Mouse (Mus musculus) thymus, postnatal 4 days (tissue): ENCODE data around the gene Ctf2.

Experiments used
- DNase-seq: peaks from one replicate; pipeline ENCODE4 v3.0.0; 2021

The Ctf2 gene

DNA sequence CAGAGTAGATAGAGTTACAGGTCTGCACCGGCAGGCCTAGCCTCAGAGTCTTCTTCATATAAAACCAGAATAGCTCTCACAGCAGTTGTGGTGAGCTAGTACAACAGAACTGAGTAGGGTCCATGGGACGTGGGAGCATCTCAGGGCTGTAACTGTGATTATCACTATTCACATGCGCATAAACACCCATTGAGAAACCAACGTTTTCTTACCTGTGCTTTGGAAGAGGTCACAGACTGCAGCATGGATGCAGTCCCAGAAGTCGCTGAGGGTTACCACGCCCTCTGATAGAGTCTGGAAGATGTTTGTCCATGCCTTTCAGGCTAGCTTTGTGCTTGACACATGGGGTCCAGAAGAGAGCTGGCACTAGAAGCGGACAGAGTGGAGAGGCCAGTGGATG is 21.8 kb upstream of the Ctf2 start:
- no peak for DNase-seq

DNA sequence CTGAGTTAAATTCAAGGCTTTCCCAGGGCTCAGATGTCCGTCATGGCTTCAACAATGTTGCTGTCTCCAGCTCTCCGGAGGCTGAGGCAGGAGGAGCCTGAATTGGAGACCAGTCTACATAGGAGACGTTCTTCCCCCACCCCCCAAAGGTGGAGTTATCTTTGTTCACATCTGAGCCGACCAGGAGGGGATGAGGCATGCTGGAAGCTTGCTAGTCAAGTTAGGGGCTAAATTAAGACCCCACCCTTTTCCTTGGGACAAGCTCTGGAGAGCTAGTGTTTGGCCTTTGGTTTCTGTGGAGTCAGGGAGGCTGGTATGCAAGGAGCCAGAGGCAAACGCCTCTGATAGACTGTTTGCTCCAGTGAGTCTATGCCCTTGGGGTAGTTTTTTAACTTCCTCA is 21.2 kb upstream of the Ctf2 start:
- no peak for DNase-seq

DNA sequence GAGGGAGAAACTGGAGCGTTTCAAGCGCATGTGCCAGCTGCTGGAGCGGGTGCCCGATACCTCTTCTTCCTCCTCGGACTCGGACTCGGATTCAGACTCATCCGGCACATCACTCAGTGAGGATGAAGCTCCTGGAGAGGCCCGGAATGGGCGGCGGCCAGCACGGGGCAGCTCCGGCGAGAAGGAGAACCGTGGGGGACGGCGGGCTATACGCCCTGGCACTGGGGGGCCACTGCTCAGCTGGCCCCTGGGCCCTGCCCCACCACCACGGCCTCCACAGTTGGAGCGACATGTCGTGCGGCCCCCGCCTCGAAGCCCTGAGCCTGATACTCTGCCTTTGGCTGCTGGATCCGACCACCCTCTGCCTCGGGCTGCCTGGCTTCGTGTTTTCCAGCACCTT is 20.1 kb upstream of the Ctf2 start:
- no peak for DNase-seq

DNA sequence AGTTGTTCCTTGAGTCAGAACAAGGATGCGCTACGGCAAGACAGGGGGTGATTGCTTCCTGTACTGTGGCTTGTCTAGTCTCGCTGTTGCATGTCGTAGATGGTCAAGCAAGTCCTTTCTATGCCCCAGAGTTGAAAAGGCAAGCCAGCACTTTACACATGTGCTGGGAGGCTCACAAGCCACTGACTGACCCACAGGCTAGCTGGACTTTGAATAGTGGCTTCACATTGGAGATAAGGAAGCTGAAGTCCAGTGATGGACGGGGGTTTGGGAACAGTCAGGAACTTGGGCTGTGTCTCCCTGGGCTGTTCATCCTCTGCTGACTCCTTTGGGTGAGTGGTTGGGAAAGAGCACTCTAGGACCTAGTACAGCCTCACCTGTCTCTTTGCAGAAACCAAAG is 19.7 kb upstream of the Ctf2 start:
- no peak for DNase-seq

DNA sequence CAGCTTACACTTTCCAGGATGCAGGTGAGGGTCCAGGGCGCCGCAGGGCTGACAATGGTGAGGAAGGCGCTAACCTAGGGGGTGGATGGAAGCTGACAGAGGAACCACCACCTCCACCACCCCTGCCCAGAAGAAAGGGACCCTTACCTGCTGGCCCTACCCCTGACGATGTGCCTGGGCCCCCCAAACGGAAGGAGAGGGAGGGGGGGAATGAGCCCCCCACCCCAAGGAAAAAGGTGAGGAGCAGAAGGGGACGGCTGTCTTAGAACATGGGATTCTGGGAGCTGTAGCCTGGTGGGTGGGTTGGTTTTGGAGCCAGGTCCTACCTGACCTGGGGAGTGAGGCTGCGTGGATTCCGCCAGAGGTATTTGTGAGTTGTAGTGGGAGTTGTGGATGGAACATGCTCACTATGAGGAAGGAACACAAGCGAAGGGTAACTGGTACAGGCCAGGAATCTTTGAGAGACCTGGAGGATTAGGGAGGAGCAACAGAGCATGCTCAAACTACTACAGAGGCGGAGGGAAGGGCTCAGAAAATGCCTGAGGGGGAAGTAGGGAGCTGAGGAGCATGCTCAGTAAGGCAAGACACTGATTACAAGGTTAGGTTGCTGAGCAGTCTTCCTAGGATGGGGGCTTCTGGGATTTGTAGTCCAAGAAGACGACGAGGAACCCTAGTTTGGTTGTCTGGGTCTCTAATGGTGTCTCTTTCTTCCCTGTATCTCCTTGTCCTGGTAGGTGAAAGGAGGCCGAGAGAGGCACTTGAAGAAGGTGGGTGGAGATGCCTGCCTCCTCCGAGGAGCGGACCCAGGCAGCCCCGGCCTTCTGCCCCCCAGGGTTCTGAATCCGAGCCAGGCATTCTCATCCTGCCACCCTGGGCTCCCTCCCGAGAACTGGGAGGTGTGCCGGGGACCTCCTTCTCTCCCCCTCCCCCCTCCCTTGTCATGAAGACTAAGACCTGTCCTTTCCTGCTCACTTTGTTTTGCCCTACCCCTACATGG is 18.5 kb upstream of the Ctf2 start:
- no peak for DNase-seq

DNA sequence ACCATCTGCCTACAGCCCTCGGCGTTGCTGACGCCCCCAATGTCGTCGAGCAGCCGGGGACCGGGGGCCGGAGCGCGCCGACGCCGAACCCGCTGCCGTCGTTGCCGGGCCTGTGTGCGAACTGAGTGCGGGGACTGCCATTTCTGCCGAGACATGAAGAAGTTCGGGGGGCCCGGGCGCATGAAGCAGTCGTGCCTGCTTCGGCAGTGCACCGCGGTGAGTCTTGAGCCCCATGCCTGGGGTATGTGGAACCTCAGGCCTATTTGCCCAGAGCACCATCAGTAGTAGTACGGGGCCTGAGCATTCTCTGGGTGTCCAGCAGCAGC is 16.2 kb upstream of the Ctf2 start:
- DNase-seq = peak; percentile 28

DNA sequence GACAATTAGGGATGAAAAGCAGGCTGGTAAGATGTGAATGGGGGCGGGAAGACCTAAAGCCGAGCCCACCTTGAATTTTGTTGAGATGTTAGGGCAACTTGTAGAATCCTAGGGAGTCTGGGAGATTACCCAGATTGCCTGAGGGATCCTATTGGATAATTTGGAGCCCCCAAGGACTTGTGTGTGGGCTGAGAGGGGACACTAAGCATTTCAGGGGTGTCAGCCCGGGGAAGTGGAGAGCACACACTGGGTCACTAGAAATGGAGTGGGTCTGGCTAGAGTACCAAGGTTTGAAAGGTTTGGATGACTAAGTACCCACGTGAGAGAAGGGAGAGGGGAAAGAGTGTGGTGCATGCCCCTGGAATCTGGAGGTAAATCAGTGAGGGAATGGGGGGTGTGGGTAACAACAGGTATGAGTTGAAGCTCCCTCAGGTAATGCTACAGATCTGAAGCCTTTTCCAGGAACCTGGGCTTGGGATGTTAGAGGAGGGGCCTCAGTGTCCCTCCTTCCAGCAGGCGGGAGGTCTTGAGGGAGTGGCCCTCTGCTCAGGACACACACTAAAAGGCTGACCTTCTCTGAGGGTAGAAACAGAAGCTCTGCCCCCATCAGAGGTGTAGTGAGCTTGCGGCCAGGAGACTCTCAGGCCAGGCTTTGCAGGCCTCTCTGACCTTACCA is 15.7 kb upstream of the Ctf2 start:
- no peak for DNase-seq

DNA sequence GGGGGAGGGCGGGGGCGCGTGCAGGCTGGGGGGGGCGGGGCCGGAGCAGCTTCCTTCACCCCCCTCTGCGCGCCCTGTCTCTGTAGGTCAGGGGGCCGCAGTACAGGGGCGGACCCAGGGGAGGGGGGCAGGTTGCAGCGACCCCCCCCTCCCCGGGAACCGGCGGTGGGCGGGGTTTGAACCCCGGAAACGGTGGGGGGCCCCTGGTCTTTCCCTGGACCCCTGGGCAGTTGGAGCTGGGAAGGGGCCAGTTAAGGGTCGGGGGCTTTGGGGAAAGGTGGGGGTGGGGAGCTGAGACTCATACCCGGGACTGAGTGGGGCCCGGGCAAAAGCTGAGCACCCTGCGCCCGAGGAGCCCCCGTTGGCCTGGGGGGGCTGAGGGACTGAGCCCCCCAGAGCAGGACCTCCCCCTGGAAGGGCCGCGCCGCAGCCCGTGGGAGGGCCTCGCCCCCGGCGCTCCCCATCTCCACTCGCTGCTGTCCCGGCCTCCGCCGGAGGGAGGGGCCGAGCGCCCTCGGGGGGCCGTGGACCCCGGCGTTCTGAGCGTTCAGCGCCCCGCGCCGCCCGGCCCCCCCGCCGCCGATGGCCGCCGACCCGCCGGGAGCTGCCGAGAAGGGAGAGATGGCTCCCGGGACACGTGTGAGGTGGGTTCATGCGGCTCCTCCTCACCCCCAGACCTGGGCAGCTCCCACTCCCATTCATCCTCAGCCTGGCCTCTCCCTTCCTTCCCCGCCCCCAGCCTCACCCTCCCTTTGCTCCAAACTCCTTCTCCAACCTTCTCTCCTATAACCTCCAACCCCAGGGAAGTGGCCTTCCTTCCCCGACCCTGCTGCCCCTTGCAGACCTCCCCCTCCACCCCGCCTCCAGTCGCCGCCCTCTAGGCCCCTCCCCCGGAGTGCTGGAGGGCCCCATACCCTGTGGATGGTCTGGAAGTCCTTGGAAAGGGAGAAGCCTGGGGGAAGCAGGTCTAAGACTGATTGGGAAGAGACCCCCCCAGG is 14.8 kb upstream of the Ctf2 start:
- peak; percentile 70 for DNase-seq

DNA sequence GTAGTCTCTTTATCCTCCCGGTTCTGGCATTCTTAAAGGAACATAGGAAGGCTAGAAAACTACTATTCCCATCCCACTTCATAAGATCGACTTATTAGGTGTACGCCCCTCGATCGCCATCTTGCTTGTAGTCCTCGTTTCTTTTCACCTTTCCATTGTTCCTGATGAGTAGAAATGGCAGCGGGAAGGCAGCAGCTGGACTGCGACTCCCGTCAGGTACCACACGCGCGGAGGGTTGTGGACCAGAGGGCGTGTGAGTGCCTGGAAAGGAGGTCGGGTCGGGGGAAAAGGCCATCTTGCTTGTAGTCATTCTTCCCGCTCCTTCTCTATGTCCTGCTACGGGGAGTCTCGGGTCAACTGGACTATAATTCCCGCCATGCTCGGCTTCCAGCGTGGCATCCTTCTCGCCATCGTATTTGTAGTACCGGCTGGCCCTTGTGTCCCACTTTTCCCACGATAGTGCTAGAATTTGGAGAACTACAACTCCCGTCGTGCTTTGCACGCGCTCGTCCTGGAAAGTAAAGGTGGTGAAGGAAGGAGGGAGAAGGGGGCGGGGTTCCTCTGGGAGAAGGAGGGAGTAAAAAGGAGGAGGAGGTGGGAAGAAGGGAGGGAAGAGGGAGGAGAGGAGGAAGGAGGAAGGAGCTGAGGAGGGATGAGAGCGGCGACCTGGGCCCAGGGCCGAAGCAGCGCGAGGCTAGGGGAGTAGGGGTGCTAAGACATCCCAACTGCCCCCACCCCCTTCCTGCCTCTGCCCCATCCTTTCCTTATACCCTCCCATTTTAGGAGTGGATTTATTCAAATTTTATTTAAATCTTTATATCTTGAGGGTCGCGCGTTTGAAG is 13.9 kb upstream of the Ctf2 start:
- DNase-seq = peak; percentile 75

DNA sequence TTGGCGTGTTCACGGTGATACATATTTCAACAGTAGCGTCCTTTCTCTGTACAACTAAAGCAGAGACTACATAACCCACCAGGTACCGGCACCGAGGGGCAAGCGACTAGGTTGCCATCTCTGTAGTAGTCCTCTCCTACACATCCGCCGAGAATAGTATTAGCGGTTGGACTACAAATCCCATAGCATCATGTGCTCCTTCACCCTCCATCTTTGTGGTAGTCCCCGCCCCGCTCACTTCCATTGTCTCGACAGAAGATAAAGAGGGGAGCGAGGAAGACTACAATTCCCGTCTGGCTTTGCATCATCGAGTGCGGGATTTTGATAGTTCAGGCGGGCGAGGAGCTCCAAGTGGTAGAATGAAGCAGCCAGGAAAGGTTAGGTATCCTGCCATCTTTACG is 13.3 kb upstream of the Ctf2 start:
- peak; percentile 88 for DNase-seq

DNA sequence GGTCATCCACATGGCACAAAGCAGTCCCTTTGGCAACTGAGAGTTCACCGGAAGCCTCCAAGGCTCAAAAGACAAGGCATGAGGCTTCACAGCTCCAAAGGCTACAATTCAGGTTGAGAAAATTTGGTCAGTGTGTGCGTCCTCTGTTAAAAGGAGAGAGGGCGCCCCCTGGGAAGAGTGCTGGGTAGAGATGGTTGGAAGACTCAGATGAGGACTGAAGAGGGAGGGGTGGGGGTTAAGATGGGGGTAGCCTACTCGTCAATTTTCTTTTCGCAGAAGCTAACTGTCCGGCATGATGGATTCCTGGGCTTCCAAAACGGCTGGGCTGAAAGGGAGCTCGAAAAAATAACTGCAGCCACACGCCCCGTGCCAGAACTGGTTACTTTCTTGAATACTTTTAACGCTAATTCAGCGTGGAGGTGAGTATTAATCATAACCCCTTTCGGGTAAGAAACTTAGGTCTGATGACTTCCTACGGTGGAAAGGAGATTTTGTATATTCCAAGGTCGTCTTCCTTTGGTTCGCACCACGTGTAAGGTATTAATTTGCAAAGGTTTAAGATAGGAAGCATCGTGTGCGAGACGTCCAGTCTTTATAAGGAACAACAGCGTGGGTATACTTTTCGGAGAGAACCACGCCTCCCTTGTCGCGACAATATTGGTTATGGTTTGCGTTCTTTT is 12.5 kb upstream of the Ctf2 start, which contains the start of gene Fbxl19:
TSS of gene Fbxl19 (plus strand) at position 178 of the 680 bp plus-strand sequence.
- DNase-seq = peak; percentile 90

DNA sequence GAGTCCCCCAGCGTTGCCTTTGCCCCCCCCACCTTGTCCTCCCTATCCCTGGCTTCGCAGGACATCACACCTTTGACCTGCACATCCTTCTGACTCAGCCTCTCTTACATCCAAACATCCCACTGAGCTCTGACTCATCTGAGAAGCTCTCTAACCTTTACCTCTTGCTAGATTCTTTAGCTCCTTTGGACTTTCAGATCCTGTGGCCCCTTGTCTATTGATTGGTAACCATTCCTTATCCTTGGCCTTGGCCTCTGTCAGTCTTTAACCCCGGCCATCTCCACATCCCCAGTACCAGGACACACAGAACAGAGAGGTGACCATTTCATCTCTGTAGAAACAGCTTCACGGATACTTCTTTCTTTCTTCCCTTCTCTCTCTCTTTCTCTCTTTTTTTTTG is 1.8 kb downstream of the Ctf2 start:
- DNase-seq = no peak

DNA sequence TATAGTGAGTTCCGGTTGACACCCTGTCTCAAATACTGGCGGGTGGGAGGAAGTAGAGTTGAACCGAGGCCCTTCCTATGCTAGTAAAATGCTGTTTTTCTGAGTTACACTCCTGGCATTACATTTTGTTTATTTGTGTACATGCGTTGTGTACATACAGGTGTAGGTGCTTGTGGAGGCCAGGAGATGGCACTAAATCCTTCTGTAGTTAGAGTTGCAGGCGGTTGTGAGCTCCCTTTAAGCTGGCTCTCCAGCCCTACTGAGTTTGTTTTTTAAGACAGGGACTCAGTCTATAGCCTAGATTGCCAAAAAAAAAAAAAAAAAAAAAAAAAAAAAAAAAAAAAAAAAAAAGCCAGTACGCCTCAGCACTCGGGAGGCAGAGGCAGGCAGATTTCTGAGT is 4.1 kb downstream of the Ctf2 start:
- DNase-seq = no peak

DNA sequence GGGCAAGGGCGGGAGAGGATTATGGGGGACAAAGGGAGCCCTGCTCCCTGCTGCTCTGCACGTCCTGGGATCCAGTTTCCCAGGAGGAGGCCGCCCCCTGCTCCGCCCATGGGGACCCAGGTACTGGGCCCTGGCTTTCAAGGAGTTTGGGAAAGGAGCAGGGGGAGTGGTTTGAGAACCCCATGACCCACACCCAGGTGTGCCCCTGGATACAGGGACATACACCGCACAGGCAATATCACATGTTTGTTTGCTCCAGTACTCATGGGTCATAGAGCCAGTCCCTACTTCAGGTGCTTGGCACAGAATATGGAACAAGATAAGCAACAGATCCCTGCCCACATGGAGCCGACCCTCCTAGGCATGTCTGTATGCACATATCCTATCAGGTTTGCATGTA is 6.0 kb downstream of the Ctf2 start:
- no peak for DNase-seq

DNA sequence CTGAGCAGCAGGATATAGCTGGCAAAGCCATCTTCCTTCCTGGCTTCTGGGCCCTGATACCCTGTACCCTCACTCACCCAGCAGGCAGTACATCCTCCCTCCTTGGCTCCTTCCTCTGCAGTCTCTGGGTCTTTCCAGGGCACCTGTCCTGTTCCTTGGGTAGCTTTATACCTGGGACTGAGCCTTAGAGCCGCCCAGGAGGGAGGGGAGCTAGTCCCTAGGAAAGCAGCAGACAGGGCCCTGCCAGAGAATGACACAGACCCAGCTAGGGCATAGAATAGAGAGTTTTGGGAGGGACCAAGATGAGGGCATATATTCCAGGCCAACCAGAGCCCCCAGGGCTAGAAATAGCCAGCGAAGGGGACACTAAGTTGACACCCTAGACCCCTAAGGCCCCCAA is 6.5 kb downstream of the Ctf2 start:
- DNase-seq = no peak

DNA sequence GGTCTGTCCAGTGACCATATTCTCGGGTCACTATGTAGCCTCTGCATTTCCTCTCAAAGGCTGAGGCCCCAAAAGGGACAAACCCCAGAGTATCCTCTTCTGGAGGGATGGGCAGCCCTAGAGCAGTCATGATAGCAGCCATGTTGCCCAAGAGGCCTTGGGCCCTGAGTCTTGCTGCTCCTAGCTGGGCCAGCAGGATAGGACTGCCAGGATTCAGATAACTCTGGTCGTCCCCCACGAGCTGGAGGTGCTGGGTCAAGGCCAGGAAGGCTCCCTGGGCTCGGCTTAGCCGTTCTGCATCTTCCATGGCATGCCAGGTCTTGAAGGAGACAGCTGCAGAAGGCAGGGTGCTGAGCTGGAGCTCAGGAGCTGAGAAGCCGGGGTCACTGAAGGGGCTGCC is 12.7 kb downstream of the Ctf2 start:
- no peak for DNase-seq

DNA sequence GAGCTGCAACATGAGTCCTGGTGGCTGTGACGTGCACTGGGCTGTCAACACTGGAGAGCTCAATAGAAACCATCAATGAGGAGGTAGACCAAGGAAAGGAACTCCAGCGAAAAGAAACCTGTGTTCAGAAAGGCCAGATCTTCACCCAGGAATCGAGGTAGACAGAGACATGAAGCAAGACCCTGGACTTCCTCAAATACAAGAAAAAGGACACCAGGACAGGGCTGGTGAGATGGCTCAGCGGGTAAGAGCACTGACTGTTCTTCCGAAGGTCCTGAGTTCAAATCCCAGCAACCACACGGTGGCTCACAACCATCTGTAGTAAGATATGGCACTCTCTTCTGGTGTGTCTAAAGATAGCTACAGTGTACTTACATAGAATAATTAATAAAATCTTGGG is 13.6 kb downstream of the Ctf2 start:
- no peak for DNase-seq

DNA sequence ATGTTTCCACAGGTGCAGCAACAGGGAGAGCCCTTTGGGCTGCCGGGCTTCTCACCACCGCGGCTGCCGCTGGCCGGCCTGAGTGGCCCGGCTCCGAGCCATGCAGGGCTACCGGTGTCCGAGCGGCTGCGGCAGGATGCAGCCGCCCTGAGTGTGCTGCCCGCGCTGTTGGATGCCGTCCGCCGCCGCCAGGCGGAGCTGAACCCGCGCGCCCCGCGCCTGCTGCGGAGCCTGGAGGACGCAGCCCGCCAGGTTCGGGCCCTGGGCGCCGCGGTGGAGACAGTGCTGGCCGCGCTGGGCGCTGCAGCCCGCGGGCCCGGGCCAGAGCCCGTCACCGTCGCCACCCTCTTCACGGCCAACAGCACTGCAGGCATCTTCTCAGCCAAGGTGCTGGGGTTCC is 15.0 kb downstream of the Ctf2 start:
- peak; percentile 86 for DNase-seq

DNA sequence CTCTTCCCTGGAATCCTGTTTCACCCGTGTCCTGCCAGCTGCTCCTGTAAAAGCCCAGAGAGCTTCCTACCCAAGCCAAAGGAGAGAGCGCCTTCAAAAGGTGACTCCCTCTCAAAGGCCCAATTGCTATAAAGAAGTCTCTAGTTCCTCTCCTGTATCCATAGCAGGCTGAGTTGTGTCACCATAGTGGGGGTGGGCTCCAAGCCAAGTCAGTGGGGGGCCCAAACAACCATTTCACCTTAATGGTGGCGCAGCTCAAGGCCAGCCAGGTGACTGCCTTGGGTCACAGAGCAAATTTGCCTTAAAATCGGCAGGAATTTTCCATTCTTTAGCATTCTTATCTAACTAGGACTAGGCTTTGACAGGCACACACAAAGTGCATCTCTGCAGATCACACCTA is 17.1 kb downstream of the Ctf2 start:
- DNase-seq = no peak

DNA sequence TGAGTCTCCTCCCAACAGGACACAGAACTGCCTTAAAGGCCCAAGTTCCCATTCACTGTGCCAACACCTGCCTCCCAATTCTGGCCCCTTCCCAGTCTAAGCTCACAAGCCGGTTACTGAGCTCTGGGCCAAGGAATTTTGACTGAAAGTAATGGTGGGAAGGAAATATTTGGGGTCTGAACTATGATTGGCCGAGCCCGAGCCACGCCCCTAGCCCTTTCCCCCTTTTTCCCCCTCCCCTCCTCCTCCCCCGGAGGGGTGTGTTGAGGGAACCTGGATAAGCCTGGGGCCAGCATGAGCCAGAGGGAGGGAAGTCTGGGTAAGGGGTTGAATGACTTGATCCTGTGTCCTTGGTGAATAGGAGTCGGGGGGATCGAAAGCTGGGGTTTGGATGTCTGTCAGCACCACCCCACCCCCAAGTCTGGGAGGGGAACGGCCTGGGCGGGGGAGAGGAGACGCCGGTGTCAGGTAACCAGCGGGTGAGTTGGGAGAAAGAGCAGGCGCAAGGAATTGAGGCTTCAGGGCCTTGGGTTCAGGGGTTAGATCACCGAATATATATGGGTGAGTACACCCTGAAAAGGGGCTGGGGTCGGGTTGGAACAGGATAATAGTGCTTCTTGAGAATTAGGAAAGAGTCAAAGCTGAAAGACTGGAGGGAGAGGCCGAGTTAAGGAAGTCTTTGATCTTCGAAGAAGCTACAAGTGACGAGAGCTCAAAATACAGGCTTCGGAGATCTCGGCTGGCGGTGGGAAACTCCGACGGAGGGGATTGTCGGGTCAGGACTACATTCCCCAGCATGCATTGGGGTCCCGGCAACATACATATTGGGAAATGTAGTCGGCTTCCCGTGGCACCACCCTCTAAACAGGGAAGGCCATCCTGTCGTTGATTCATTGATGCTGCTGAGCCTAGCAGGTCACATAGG is 19.2 kb downstream of the Ctf2 start, which contains the start of gene Ctf1:
TSS of gene Ctf1 (plus strand) at position 276 of the 925 bp plus-strand sequence.
- peak; percentile 83 for DNase-seq
